In the genomic region with DNA sequence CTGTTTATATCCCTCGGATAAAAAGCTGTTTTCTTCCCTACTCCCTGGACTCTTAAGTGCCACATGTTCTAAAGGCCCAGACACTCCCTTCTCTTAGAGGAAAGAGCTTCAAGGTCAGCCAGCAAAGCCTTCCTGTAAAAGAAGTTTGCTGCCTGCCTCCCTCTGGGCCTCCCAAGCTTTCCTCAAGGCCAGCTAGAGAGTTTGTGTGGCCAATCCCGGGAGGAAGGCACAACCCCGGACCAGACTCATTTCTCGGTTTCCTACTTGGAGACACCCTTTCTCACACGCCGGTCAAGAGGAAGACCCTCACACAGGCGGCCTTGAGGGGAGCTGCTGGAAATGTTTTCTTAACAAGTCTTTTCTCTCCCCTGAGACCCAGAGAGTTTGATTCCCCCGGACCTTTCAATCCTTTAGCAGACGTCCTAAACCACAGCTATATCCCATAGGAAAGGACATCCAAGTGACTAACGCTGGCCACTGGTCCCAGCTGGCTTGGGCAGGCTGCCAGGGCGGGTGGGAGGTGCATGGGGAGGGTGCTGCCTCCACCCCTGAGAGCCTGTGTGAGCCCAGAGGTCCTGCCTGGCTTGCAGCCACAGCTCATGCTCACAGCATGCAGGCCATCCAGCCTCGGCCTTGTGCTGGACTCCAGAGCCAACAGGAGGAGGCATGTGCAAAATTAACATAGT, we compare ENCODE assay signal across 8 mouse cellular contexts.
A peak's percentile ranks its signal among the peaks of the same experiment; 100 is the strongest.
DNase-seq lines count a peak whose midpoint lies in the region; ATAC-seq lines count a peak whose summit lies in the region.
"Had no signal": no experiment of that assay in that cellular context is flagged by ENCODE, and none has a peak within 500 bp of the region (broad histone marks: within the 10 kb centered on the region; RNA-seq: fewer than 3 reads in every experiment).

No protein-coding gene starts in this region.

- H3K4me3 ChIP-seq in embryonic facial prominence, embryonic 10.5 days, result no peak overlapping the region
- no peak overlapping the region for H3K4me3 ChIP-seq in limb, embryonic 10.5 days

- 49% methylated on average over 12 of the region's 12 CpGs for WGBS in embryonic facial prominence, embryonic 10.5 days
- WGBS in limb, embryonic 10.5 days, result 67% methylated on average over 12 of the region's 12 CpGs

- peak overlapping the region; percentile 71 for H3K27ac ChIP-seq in embryonic facial prominence, embryonic 10.5 days (replicated peaks)
- peak overlapping the region; percentile 79 for H3K27ac ChIP-seq in limb, embryonic 10.5 days

- intact Hi-C loops in heart, postnatal 14 days (cut with DNase I), result loop anchor here (2.0 kb wide), 1 partner anchor 72 kb away; no protein-coding TSS in a partner anchor

- peaks cover 76% of the 10 kb centered on the region for H3K27me3 ChIP-seq in embryonic facial prominence, embryonic 10.5 days (replicated peaks; ENCODE audit: low read depth, poor library complexity, severe bottlenecking)
- no peaks in the 10 kb centered on the region; the same call in 1 of the 2 replicates for H3K27me3 ChIP-seq in limb, embryonic 10.5 days (ENCODE audit: low read depth, poor library complexity, severe bottlenecking)

- no peaks in the 10 kb centered on the region for H3K36me3 ChIP-seq in embryonic facial prominence, embryonic 10.5 days (replicated peaks)
- no peaks in the 10 kb centered on the region for H3K36me3 ChIP-seq in limb, embryonic 10.5 days

- H3K9me3 ChIP-seq in embryonic facial prominence, embryonic 10.5 days, result no peaks in the 10 kb centered on the region
- no peaks in the 10 kb centered on the region for H3K9me3 ChIP-seq in limb, embryonic 10.5 days (replicated peaks)
- H3K9me3 ChIP-seq: megakaryocyte, embryonic 14.5 days had no signal

- peaks cover 37% of the 10 kb centered on the region for H3K4me1 ChIP-seq in embryonic facial prominence, embryonic 10.5 days
- peaks cover 30% of the 10 kb centered on the region for H3K4me1 ChIP-seq in limb, embryonic 10.5 days

- no peak for ATAC-seq in activated CD4-positive, CD25-positive, alpha-beta regulatory T cell, adult 4 months

- peak; percentile 61 to 74 for DNase-seq in right cerebral cortex, postnatal 10 days (ENCODE audit: low spot score in 2 of 2)
- no peak for DNase-seq in right cerebral cortex, postnatal 36 days (ENCODE audit: low spot score in 2 of 2)
- no peak for DNase-seq in embryonic facial prominence, embryonic 10.5 days (ENCODE audit: low spot score)
- DNase-seq in heart, postnatal 14 days, result peak; percentile 93 to 95
- DNase-seq in limb, embryonic 10.5 days (ENCODE audit: low spot score), result peak; percentile 45
- peak; percentile 86 for DNase-seq in ovary, adult 18-20 months (ENCODE audit: low spot score)

Comparison
In these comparisons a context has a peak if more than half of its experiments do, and no peak if none do; other contexts are left out.
1. DNase-seq: peak in right cerebral cortex, postnatal 10 days (2 of 2), heart, postnatal 14 days (2 of 2), limb, embryonic 10.5 days (single experiment) and ovary, adult 18-20 months (single experiment); none in right cerebral cortex, postnatal 36 days (0 of 2) and embryonic facial prominence, embryonic 10.5 days (single experiment).